Mouse (Mus musculus): ENCODE results near the gene Creb3l1. TPM values are rescaled to one million over a fixed set of nuclear protein-coding genes. Genes with fewer than 3 reads are reported as not detected.

Creb3l1 gene
- polyA plus RNA-seq, 1 experiment from 2014 or later: 56.6 TPM

DNA sequence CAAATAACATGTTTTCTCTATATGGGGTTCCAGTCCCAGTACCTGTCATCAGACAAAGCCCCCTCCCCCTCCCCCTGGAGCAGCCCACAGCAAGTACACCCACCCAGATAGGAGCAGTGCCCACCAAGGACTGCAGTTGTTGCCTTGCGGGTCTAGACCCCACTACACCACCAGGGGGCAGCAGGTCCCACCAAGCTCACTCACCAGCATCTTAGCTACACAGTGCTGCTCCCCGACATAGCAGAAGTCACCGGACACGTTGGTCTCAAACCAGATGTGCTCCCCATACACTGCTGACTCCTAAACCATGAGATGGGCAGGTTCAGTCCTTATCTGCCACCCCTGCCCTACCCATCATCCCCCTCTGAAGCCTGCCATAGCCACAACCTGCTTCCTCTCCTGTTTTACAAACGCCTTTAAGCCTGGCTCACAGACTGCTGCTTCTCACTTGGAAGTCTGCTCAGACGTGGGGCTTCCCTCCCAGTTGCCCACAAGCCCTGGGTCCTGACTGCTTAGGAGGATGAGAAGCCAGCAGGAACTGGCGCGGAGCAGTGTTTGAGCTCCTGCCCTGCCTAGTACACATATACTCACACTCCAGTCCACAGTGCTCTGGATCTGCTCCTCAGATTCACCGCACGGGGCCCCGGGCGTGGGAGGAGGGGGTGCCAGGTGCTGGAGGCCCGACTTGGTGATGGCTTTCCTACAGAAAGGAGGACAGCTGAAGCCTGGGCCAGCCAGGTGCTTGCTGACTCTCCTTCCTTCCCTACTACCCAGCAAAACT, 79.9 kb downstream of the Creb3l1 start:
- ATAC-seq (ENCODE audit: low read depth): peak; percentile 71
- no peak overlapping the region for H3K4me3 ChIP-seq (ENCODE audit: low read depth, low read length)
- no peak overlapping the region for H3K4me2 ChIP-seq (ENCODE audit: low read depth, low read length)
- peaks cover 6% of the 10 kb centered on the region for H3K36me3 ChIP-seq (ENCODE audit: control insufficient read depth, insufficient read depth, low read length)
- peaks cover 19% of the 10 kb centered on the region for H3K4me1 ChIP-seq (ENCODE audit: control insufficient read depth, insufficient read depth, low read length)
- no peak overlapping the region for H3K27ac ChIP-seq (replicated peaks; ENCODE audit: low read depth, low read length)
- H3K9ac ChIP-seq (ENCODE audit: low read depth, low read length): no peak overlapping the region
- WGBS: 33% methylated on average over 13 of the region's 13 CpGs
- DNase-seq (ENCODE audit: low spot score): peak; percentile 80
- no peaks in the 10 kb centered on the region for H3K9me3 ChIP-seq (ENCODE audit: control insufficient read depth, low read length)
- no peaks in the 10 kb centered on the region for H3K27me3 ChIP-seq (replicated peaks; ENCODE audit: control insufficient read depth, insufficient read depth, low read length)

DNA sequence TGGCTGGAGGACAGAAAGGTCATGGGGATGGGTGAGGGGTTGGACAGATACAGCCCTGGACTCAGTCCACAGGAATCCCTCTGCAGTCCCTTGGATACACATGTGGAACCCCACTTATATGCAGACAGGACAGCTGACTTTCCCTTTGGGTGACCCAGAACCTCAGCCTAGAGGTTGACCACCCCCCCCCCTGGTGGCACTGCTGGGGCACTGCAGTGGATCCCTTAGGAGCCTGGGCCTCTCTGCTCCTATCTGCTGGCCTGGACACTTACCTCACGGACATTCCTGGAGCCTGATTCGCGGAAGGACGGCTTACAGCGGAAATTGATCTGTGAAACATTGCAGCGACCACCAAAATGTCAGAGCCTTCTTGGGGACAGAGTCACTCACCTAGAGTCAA, 81.9 kb downstream of the Creb3l1 start:
- ATAC-seq (ENCODE audit: low read depth) (no peak), DNase-seq (ENCODE audit: low spot score) (no peak)
- Histone ChIP-seq H3K9me3 (ENCODE audit: control insufficient read depth, low read length) (no peaks in the 10 kb centered on the region), H3K36me3 (ENCODE audit: control insufficient read depth, insufficient read depth, low read length) (peaks cover 26% of the 10 kb centered on the region), H3K27ac (replicated peaks; ENCODE audit: low read depth, low read length) (no peak overlapping the region), H3K4me1 (ENCODE audit: control insufficient read depth, insufficient read depth, low read length) (0 out of 2 replicates have a peak, but pooled peaks cover 6% of the 10 kb centered on the region), H3K27me3 (replicated peaks; ENCODE audit: control insufficient read depth, insufficient read depth, low read length) (no peaks in the 10 kb centered on the region), H3K4me3 (ENCODE audit: low read depth, low read length) (no peak overlapping the region), H3K9ac (ENCODE audit: low read depth, low read length) (no peak overlapping the region), H3K4me2 (ENCODE audit: low read depth, low read length) (no peak overlapping the region)
- WGBS: 59% methylated on average over 6 of the region's 6 CpGs

DNA sequence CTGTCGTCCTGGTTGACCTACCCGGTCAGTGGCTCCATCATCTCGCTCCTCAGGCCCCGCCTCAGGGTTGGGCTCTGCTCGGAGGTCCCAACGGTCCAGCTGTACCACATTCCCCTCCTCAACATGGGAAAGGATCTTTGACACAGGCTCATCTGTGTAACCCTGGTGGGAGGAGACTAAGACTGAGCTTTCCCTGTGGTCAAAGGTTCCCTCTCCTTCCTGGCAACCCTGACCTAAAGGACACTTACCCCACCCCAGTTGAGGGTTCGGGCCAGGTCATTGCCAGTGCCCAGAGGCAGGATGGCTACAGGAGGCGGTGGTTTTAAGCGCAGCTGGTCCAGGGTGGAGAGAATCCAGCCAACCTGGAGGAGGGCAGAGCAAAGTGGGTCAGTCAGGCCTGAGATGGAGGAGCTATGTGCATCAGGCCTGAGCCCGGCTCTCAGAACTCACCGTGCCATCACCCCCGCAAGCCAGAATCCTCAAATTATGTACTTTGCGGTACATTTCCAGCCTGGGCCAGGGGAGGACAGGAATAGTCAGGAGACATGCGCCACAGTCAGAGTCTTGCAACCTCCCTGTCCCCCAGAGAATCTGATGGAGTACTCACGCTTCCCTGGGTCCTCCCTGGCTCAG, 84.9 kb downstream of the Creb3l1 start:
- Histone ChIP-seq H3K27ac (replicated peaks; ENCODE audit: low read depth, low read length) (no peak overlapping the region), H3K4me2 (ENCODE audit: low read depth, low read length) (no peak overlapping the region), H3K27me3 (replicated peaks; ENCODE audit: control insufficient read depth, insufficient read depth, low read length) (no peaks in the 10 kb centered on the region), H3K4me3 (ENCODE audit: low read depth, low read length) (no peak overlapping the region), H3K4me1 (ENCODE audit: control insufficient read depth, insufficient read depth, low read length) (0 out of 2 replicates have a peak, but pooled peaks cover 2% of the 10 kb centered on the region), H3K9ac (ENCODE audit: low read depth, low read length) (no peak overlapping the region), H3K9me3 (ENCODE audit: control insufficient read depth, low read length) (no peaks in the 10 kb centered on the region), H3K36me3 (ENCODE audit: control insufficient read depth, insufficient read depth, low read length) (peaks cover 55% of the 10 kb centered on the region)
- no peak for DNase-seq (ENCODE audit: low spot score)
- 84% methylated on average over 12 of the region's 15 CpGs for WGBS
- ATAC-seq (ENCODE audit: low read depth): no peak

DNA sequence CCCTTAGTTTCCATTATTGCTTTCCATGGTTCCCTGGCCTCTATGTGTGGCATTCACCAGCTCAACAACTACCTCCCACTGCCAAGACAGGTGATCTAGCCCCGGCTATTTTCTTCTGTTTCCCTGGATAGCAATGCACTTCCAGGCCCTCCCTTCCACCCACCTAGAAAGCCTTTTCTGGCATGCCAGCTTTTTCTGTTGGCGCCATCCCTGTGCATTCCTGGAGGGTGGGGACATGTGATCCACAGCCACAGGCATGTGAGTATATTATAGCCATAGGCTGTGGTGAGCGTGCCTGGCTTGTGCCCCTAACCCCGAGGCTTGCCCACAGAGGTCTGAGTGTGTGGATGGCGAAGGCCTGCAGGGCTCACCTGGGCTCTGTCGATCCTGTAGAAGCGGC, 88.1 kb downstream of the Creb3l1 start:
- peaks cover 11% of the 10 kb centered on the region for H3K4me1 ChIP-seq (ENCODE audit: control insufficient read depth, insufficient read depth, low read length)
- DNase-seq (ENCODE audit: low spot score) (no peak), ATAC-seq (ENCODE audit: low read depth) (no peak)
- H3K4me3 ChIP-seq (ENCODE audit: low read depth, low read length): no peak overlapping the region
- H3K4me2 ChIP-seq (ENCODE audit: low read depth, low read length): no peak overlapping the region
- H3K9me3 ChIP-seq (ENCODE audit: control insufficient read depth, low read length): no peaks in the 10 kb centered on the region
- peaks cover 61% of the 10 kb centered on the region for H3K36me3 ChIP-seq (ENCODE audit: control insufficient read depth, insufficient read depth, low read length)
- no peaks in the 10 kb centered on the region for H3K27me3 ChIP-seq (replicated peaks; ENCODE audit: control insufficient read depth, insufficient read depth, low read length)
- no peak overlapping the region for H3K27ac ChIP-seq (replicated peaks; ENCODE audit: low read depth, low read length)
- H3K9ac ChIP-seq (ENCODE audit: low read depth, low read length): no peak overlapping the region
- 86% methylated on average over 7 of the region's 7 CpGs for WGBS

DNA sequence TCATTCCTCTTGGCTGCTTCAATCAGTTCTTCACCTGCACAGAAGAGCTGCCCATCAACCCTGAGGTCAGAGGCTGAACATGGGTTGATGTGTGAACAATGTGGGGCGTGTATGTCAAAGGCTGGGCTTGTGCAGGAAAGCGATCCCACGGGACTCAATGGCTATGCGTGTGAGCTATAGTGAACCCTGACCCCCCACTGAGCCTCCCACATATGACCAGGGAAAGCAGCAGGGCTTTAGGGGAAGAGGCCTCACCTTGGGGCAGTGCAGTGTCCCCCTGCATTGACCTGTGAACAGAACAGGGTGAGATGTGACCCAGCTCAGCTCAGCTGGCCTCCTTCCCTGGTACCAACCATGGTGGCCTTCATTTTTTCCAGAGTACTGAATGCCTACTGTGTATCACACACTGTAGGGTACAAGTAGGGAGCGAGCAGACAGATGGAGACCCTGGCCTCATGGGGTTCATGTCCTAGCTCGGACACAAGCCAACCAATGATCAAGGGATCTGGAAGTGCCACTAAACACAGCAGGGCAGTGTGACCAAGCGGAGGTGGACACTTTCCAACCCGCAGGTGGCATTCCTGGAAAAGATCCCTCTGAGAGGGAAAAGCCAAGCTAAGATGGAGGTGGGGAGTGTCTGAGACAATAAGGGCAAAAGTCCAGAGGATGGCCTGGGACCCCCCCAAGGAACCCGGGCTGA, 89.3 kb downstream of the Creb3l1 start:
- no peak overlapping the region for H3K9ac ChIP-seq (ENCODE audit: low read depth, low read length)
- no peak overlapping the region for H3K4me3 ChIP-seq (ENCODE audit: low read depth, low read length)
- no peak overlapping the region for H3K27ac ChIP-seq (replicated peaks; ENCODE audit: low read depth, low read length)
- no peak overlapping the region for H3K4me2 ChIP-seq (ENCODE audit: low read depth, low read length)
- no peak for ATAC-seq (ENCODE audit: low read depth)
- H3K4me1 ChIP-seq (ENCODE audit: control insufficient read depth, insufficient read depth, low read length): peaks cover 11% of the 10 kb centered on the region
- 86% methylated on average over 9 of the region's 9 CpGs for WGBS
- no peaks in the 10 kb centered on the region for H3K27me3 ChIP-seq (replicated peaks; ENCODE audit: control insufficient read depth, insufficient read depth, low read length)
- DNase-seq (ENCODE audit: low spot score): no peak
- peaks cover 61% of the 10 kb centered on the region for H3K36me3 ChIP-seq (ENCODE audit: control insufficient read depth, insufficient read depth, low read length)
- no peaks in the 10 kb centered on the region for H3K9me3 ChIP-seq (ENCODE audit: control insufficient read depth, low read length)

DNA sequence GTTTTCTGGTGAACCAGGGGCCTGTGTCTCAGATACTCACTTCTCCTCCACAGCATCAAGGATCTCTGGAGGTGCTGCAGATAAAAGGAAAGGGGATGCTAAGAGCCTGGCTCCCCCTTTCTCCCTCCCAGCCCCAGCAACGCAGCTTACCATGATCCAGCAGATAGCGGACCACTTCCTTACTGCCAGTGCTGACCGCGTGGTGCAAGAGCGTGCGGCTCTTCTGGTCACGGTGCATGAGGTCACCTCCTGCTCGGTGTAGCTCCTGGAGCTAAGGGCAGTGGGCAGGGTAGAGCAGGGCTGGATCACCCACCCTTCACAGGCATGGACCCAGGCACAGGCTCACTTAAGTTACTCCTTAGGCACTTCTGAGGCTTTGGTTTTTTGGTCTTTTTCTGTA, 90.3 kb downstream of the Creb3l1 start:
- H3K4me3 ChIP-seq (ENCODE audit: low read depth, low read length): no peak overlapping the region
- no peak overlapping the region for H3K4me2 ChIP-seq (ENCODE audit: low read depth, low read length)
- 60% methylated on average over 7 of the region's 8 CpGs for WGBS
- ATAC-seq (ENCODE audit: low read depth): no peak
- no peaks in the 10 kb centered on the region for H3K27me3 ChIP-seq (replicated peaks; ENCODE audit: control insufficient read depth, insufficient read depth, low read length)
- no peak overlapping the region for H3K27ac ChIP-seq (replicated peaks; ENCODE audit: low read depth, low read length)
- H3K9me3 ChIP-seq (ENCODE audit: control insufficient read depth, low read length): no peaks in the 10 kb centered on the region
- peaks cover 64% of the 10 kb centered on the region for H3K36me3 ChIP-seq (ENCODE audit: control insufficient read depth, insufficient read depth, low read length)
- H3K4me1 ChIP-seq (ENCODE audit: control insufficient read depth, insufficient read depth, low read length): peaks cover 14% of the 10 kb centered on the region
- DNase-seq (ENCODE audit: low spot score): no peak
- H3K9ac ChIP-seq (ENCODE audit: low read depth, low read length): no peak overlapping the region

DNA sequence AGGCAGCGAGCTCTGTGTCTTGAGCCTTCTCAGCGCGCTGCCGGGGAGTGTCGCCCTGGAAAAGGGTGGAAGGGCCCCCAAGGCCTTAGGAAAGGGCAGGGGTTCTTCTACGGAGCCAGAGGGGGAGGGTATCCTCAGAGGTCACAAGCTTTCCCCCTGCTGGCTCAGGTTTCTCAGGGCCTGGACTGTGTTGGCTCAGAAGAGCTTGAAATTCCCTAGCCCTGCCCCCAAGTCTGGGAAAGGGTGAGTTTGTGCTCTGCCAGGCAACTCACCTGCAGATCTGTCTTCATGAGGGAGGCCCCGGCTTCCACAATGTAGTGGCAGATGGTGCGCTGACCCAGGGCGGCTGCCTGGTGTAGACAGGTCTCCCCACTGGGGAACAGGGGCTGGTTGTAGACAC, 90.8 kb downstream of the Creb3l1 start:
- Histone ChIP-seq H3K27ac (replicated peaks; ENCODE audit: low read depth, low read length) (no peak overlapping the region), H3K4me2 (ENCODE audit: low read depth, low read length) (no peak overlapping the region), H3K36me3 (ENCODE audit: control insufficient read depth, insufficient read depth, low read length) (peaks cover 59% of the 10 kb centered on the region), H3K4me3 (ENCODE audit: low read depth, low read length) (no peak overlapping the region), H3K4me1 (ENCODE audit: control insufficient read depth, insufficient read depth, low read length) (peaks cover 14% of the 10 kb centered on the region), H3K9me3 (ENCODE audit: control insufficient read depth, low read length) (no peaks in the 10 kb centered on the region), H3K9ac (ENCODE audit: low read depth, low read length) (no peak overlapping the region), H3K27me3 (replicated peaks; ENCODE audit: control insufficient read depth, insufficient read depth, low read length) (no peaks in the 10 kb centered on the region)
- ATAC-seq (ENCODE audit: low read depth) (no peak), DNase-seq (ENCODE audit: low spot score) (no peak)
- WGBS: 37% methylated on average over 8 of the region's 9 CpGs

DNA sequence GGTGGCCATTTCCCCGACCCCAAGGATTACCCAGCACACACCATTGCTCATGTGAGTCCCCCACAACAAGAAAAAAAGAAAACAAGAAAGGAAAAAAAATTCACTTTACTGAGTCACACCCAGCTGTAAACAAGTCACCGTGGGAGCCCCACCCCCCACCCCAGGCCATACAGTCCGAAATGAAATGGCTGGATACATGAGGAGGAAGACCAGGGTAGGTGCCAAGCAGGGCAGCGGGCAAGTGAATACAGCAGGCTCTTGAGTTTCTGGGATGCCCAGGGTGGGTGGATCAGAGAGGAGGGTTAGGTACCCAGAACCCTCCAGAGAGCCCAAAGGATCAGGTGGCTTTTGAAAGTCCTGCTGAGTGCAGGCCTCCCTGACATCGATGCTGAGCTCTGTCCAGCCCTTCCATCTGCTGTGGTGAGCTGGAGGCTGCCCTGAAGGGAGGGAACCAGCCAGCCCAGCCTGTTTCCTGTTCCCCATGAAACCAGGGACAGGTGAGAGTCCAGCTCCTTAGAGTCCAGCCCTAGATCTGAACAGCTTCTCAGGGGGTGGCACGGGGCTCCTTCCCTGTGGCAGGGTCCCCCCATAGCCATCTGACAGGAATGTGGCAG, 91.5 kb downstream of the Creb3l1 start:
- Histone ChIP-seq H3K27ac (replicated peaks; ENCODE audit: low read depth, low read length) (peak overlapping the region; percentile 98; the same call in 1 of the 2 replicates), H3K27me3 (replicated peaks; ENCODE audit: control insufficient read depth, insufficient read depth, low read length) (no peaks in the 10 kb centered on the region), H3K4me3 (ENCODE audit: low read depth, low read length) (no peak overlapping the region), H3K9ac (ENCODE audit: low read depth, low read length) (0 out of 2 replicates have a peak overlapping the region, but pooled peaks have one; percentile 97), H3K9me3 (ENCODE audit: control insufficient read depth, low read length) (no peaks in the 10 kb centered on the region), H3K4me2 (ENCODE audit: low read depth, low read length) (peak overlapping the region; percentile 58; the same call in 1 of the 2 replicates), H3K36me3 (ENCODE audit: control insufficient read depth, insufficient read depth, low read length) (peaks cover 53% of the 10 kb centered on the region), H3K4me1 (ENCODE audit: control insufficient read depth, insufficient read depth, low read length) (peaks cover 14% of the 10 kb centered on the region)
- WGBS: 17% methylated on average over 6 of the region's 6 CpGs
- ATAC-seq (ENCODE audit: low read depth): no peak
- DNase-seq (ENCODE audit: low spot score): no peak

All from embryonic facial prominence, embryonic 14.5 days (tissue).